Mouse (Mus musculus): Measurements from ENCODE around the gene Abcb11. TPM values are rescaled to one million over a fixed set of nuclear protein-coding genes. Genes with fewer than 3 reads are reported as not detected.

Abcb11 gene
- polyA plus RNA-seq, 1 experiment = not detected

- no peaks in the 10 kb centered on the region for H3K36me3 ChIP-seq (ENCODE audit: control insufficient read depth, insufficient read depth)
- no peak overlapping the region for H3K4me3 ChIP-seq
- no peak overlapping the region for H3K4me2 ChIP-seq (ENCODE audit: low read depth)
- H3ac ChIP-seq (ENCODE audit: control insufficient read depth, insufficient read length) = no peak overlapping the region
- H3K27me3 ChIP-seq (ENCODE audit: control insufficient read depth, insufficient read depth, insufficient read length) = no peaks in the 10 kb centered on the region
- H3K79me2 ChIP-seq (ENCODE audit: control insufficient read depth, insufficient read depth) = no peaks in the 10 kb centered on the region
- TF ChIP-seq MYOG (IDR thresholded peaks at IDR 0.05; ENCODE audit: control insufficient read depth in 1 of 3, insufficient read depth in 1 of 3, insufficient read length in 2 of 3, low read depth in 2 of 3) (no peak), MYOD1 (IDR thresholded peaks at IDR 0.05; ENCODE audit: control insufficient read depth in 1 of 3, insufficient read length in 2 of 3, low read depth in 2 of 3) (no peak), SRF (IDR thresholded peaks at IDR 0.05; ENCODE audit: control insufficient read depth, insufficient read length, low read depth) (no peak)
These were observed 127.2 kb downstream of the Abcb11 start for GRCm38 (mm10) chr2:69215242-69215641.

DNA sequence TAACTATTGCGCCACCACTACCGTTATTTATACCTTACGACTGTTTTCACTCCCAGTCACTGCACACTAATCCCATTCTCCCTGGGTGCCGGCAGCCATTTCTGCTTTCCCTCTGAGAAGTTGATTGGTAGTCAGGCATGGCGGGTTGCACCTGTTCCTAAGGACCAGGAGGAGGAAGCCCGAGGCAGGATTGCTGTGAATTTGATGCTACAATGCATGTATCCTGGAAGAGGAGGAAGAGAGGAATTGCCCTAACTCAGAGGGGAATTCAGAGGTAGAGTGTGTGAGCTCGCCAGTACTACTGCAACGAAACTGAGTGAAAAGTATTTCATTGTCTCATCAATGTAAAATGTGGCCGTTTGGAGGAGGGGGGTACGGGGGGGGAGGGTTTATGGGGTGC is 129.8 kb downstream of the Abcb11 start:
- TF ChIP-seq TCF3 (IDR thresholded peaks at IDR 0.05; ENCODE audit: insufficient read length, low read depth) (no peak), TCF12 (IDR thresholded peaks at IDR 0.05; ENCODE audit: insufficient read depth, poor library complexity, severe bottlenecking) (no peak), POLR2AphosphoS2 (IDR thresholded peaks at IDR 0.05; ENCODE audit: insufficient read length, low read depth) (no peak), POLR2A (IDR thresholded peaks at IDR 0.05; ENCODE audit: insufficient read length, low read depth) (no peak), REST (IDR thresholded peaks at IDR 0.05; ENCODE audit: insufficient read depth, insufficient read length) (no peak), MYOD1 (IDR thresholded peaks at IDR 0.05; ENCODE audit: control insufficient read depth in 1 of 3, insufficient read length in 2 of 3, low read depth in 2 of 3) (no peak)
- Histone ChIP-seq H3K36me3 (ENCODE audit: control insufficient read depth, insufficient read depth) (no peaks in the 10 kb centered on the region), H3K79me2 (ENCODE audit: control insufficient read depth, insufficient read depth) (no peaks in the 10 kb centered on the region), H3K4me3 (no peak overlapping the region), H3K27me3 (ENCODE audit: control insufficient read depth, insufficient read depth, insufficient read length) (no peaks in the 10 kb centered on the region), H3ac (ENCODE audit: control insufficient read depth, insufficient read length) (no peak overlapping the region), H3K4me2 (ENCODE audit: low read depth) (no peak overlapping the region)

GRCm38 (mm10) chr2:69210773-69211172 is 131.6 kb downstream of the Abcb11 start, which contains the start of gene G6pc2:
Gene G6pc2, plus strand, starts transcription at chr2:69211073.
- Histone ChIP-seq H3K27me3 (ENCODE audit: control insufficient read depth, insufficient read depth, insufficient read length) (no peaks in the 10 kb centered on the region), H3ac (ENCODE audit: control insufficient read depth, insufficient read length) (no peak within 1 kb of the TSS), H3K4me3 (no peak within 1 kb of the TSS), H3K79me2 (ENCODE audit: control insufficient read depth, insufficient read depth) (no peaks in the 10 kb centered on the region), H3K4me2 (ENCODE audit: low read depth) (no peak within 1 kb of the TSS), H3K36me3 (ENCODE audit: control insufficient read depth, insufficient read depth) (no peaks in the 10 kb centered on the region)
- TF ChIP-seq CEBPB (IDR thresholded peaks at IDR 0.05; ENCODE audit: insufficient read depth, poor library complexity, severe bottlenecking) (no peak), POLR2AphosphoS2 (IDR thresholded peaks at IDR 0.05; ENCODE audit: insufficient read length, low read depth) (no peak), TCF12 (IDR thresholded peaks at IDR 0.05; ENCODE audit: insufficient read depth, poor library complexity, severe bottlenecking) (no peak), POLR2A (IDR thresholded peaks at IDR 0.05; ENCODE audit: insufficient read length, low read depth) (no peak), SRF (IDR thresholded peaks at IDR 0.05; ENCODE audit: control insufficient read depth, insufficient read length, low read depth) (no peak), MYOG (IDR thresholded peaks at IDR 0.05; ENCODE audit: control insufficient read depth in 1 of 3, insufficient read depth in 1 of 3, insufficient read length in 2 of 3, low read depth in 2 of 3) (no peak), USF1 (IDR thresholded peaks at IDR 0.05; ENCODE audit: low read depth) (no peak), MAX (IDR thresholded peaks at IDR 0.05; ENCODE audit: low read depth) (no peak), E2F4 (IDR thresholded peaks at IDR 0.05; ENCODE audit: insufficient read depth) (no peak), TCF3 (IDR thresholded peaks at IDR 0.05; ENCODE audit: insufficient read length, low read depth) (no peak), REST (IDR thresholded peaks at IDR 0.05; ENCODE audit: insufficient read depth, insufficient read length) (no peak), MYOD1 (IDR thresholded peaks at IDR 0.05; ENCODE audit: control insufficient read depth in 1 of 3, insufficient read length in 2 of 3, low read depth in 2 of 3) (no peak)

DNA sequence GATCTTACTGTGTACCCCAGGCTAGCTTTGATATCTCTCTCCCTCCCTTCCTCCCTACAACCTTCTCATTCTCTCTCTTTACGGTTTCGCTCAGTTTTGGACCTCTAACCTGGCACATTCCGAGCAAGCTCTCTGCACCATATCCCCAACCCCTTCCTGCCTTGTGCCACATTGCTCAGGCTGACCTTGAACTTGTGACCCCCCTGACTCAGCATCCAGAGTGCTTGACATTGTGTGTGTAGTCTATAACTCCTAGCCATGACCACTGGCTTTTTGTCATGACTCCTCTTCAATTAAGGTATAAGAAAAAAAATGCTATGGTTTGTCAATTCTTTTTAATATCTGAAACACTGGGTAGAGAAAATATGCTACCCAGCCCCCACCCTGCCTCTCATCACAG is 132.7 kb downstream of the Abcb11 start:
- H3K4me3 ChIP-seq = no peak overlapping the region
- no peak overlapping the region for H3ac ChIP-seq (ENCODE audit: control insufficient read depth, insufficient read length)
- H3K27me3 ChIP-seq (ENCODE audit: control insufficient read depth, insufficient read depth, insufficient read length) = no peaks in the 10 kb centered on the region
- no peak overlapping the region for H3K4me2 ChIP-seq (ENCODE audit: low read depth)
- no peaks in the 10 kb centered on the region for H3K36me3 ChIP-seq (ENCODE audit: control insufficient read depth, insufficient read depth)
- H3K79me2 ChIP-seq (ENCODE audit: control insufficient read depth, insufficient read depth) = peaks cover 10% of the 10 kb centered on the region
- no peak for TF ChIP-seq TCF3 (IDR thresholded peaks at IDR 0.05; ENCODE audit: insufficient read length, low read depth)
- no peak for TF ChIP-seq MAX (IDR thresholded peaks at IDR 0.05; ENCODE audit: low read depth)
- TF ChIP-seq CEBPB (IDR thresholded peaks at IDR 0.05; ENCODE audit: insufficient read depth, poor library complexity, severe bottlenecking) = no peak
- no peak for TF ChIP-seq SRF (IDR thresholded peaks at IDR 0.05; ENCODE audit: control insufficient read depth, insufficient read length, low read depth)
- TF ChIP-seq MYOG (IDR thresholded peaks at IDR 0.05; ENCODE audit: control insufficient read depth in 1 of 3, insufficient read depth in 1 of 3, insufficient read length in 2 of 3, low read depth in 2 of 3) = no peak
- no peak for TF ChIP-seq TCF12 (IDR thresholded peaks at IDR 0.05; ENCODE audit: insufficient read depth, poor library complexity, severe bottlenecking)

- Histone ChIP-seq H3K36me3 (ENCODE audit: control insufficient read depth, insufficient read depth) (no peaks in the 10 kb centered on the region), H3ac (ENCODE audit: control insufficient read depth, insufficient read length) (no peak overlapping the region), H3K4me3 (peak overlapping the region; percentile 64), H3K27me3 (ENCODE audit: control insufficient read depth, insufficient read depth, insufficient read length) (no peaks in the 10 kb centered on the region), H3K4me2 (ENCODE audit: low read depth) (peak overlapping the region; percentile 66), H3K79me2 (ENCODE audit: control insufficient read depth, insufficient read depth) (peaks cover 20% of the 10 kb centered on the region)
- TF ChIP-seq SRF (IDR thresholded peaks at IDR 0.05; ENCODE audit: control insufficient read depth, insufficient read length, low read depth) (no peak), E2F4 (IDR thresholded peaks at IDR 0.05; ENCODE audit: insufficient read depth) (no peak), MAX (IDR thresholded peaks at IDR 0.05; ENCODE audit: low read depth) (no peak), TCF12 (IDR thresholded peaks at IDR 0.05; ENCODE audit: insufficient read depth, poor library complexity, severe bottlenecking) (no peak), REST (IDR thresholded peaks at IDR 0.05; ENCODE audit: insufficient read depth, insufficient read length) (no peak), MYOD1 (IDR thresholded peaks at IDR 0.05; ENCODE audit: control insufficient read depth in 1 of 3, insufficient read length in 2 of 3, low read depth in 2 of 3) (no peak), MYOG (IDR thresholded peaks at IDR 0.05; ENCODE audit: control insufficient read depth in 1 of 3, insufficient read depth in 1 of 3, insufficient read length in 2 of 3, low read depth in 2 of 3) (no peak), POLR2AphosphoS2 (IDR thresholded peaks at IDR 0.05; ENCODE audit: insufficient read length, low read depth) (no peak), POLR2A (IDR thresholded peaks at IDR 0.05; ENCODE audit: insufficient read length, low read depth) (no peak), TCF3 (IDR thresholded peaks at IDR 0.05; ENCODE audit: insufficient read length, low read depth) (no peak), USF1 (IDR thresholded peaks at IDR 0.05; ENCODE audit: low read depth) (no peak)
These were observed 135.9 kb downstream of the Abcb11 start for GRCm38 (mm10) chr2:69206523-69206922.
